Mouse (Mus musculus) A20 (cell line): ENCODE measurements around the gene Pspc1.
"Not testable (repeated sequence)": the region's sequence is repeated elsewhere in the genome, so short reads cannot be mapped to it uniquely, and the experiment has no call there.

Source experiments
- DNase-seq: peaks from one replicate; pipeline ENCODE4 v3.0.0-alpha.2; 2011; ENCODE audit warnings: low read depth, low spot score

Pspc1 gene

GRCm38 (mm10) chr14:56778200-56778932, at the start of gene Pspc1:
Gene Pspc1, minus strand, starts transcription at chr14:56778316.
- peak; percentile 99 for DNase-seq

- peak; percentile 53 for DNase-seq
Measured at GRCm38 (mm10) chr14:56824562-56824961, 46.4 kb upstream of the Pspc1 start.

- DNase-seq = no peak
Measured at GRCm38 (mm10) chr14:56817616-56818015, 39.5 kb upstream of the Pspc1 start.

- DNase-seq = no peak
Measured at GRCm38 (mm10) chr14:56817131-56817530, 39.0 kb upstream of the Pspc1 start.

GRCm38 (mm10) chr14:56816541-56816940, 38.4 kb upstream of the Pspc1 start:
- no peak for DNase-seq

- DNase-seq = peak; percentile 90
Measured at GRCm38 (mm10) chr14:56812520-56813036, 34.5 kb upstream of the Pspc1 start.

GRCm38 (mm10) chr14:56811701-56812339, 33.7 kb upstream of the Pspc1 start, which contains the start of gene Zmym5:
Gene Zmym5, minus strand, starts transcription at chr14:56811716.
- peak; percentile 91 for DNase-seq

- DNase-seq = peak; percentile 68
Measured at GRCm38 (mm10) chr14:56810781-56811690, 32.9 kb upstream of the Pspc1 start.

- peak; percentile 67 for DNase-seq
Measured at GRCm38 (mm10) chr14:56793243-56793642, 15.1 kb upstream of the Pspc1 start.

- no peak for DNase-seq
Measured at GRCm38 (mm10) chr14:56784575-56784974, 6.5 kb upstream of the Pspc1 start.

GRCm38 (mm10) chr14:56778933-56779300, 801 bp upstream of the Pspc1 start:
- DNase-seq = no peak

- peak; percentile 83 for DNase-seq
Measured at GRCm38 (mm10) chr14:56777360-56778136, 568 bp downstream of the Pspc1 start.

GRCm38 (mm10) chr14:56776571-56777238, 1.4 kb downstream of the Pspc1 start:
- DNase-seq = peak; percentile 66

- no peak for DNase-seq
Measured at GRCm38 (mm10) chr14:56775416-56775815, 2.7 kb downstream of the Pspc1 start.

- DNase-seq = not testable (repeated sequence)
Measured at GRCm38 (mm10) chr14:56766438-56766837, 11.7 kb downstream of the Pspc1 start.

- not testable (repeated sequence) for DNase-seq
Measured at GRCm38 (mm10) chr14:56765117-56765516, 13.0 kb downstream of the Pspc1 start.

GRCm38 (mm10) chr14:56751282-56751681, 26.8 kb downstream of the Pspc1 start:
- no peak for DNase-seq

GRCm38 (mm10) chr14:56740175-56740574, 37.9 kb downstream of the Pspc1 start:
- peak; percentile 37 for DNase-seq

- no peak for DNase-seq
Measured at GRCm38 (mm10) chr14:56726493-56726892, 51.6 kb downstream of the Pspc1 start.

GRCm38 (mm10) chr14:56705687-56706086, 72.4 kb downstream of the Pspc1 start:
- DNase-seq = no peak
